Mouse (Mus musculus): ENCODE results near the gene Tmem33. TPM values are rescaled to one million over a fixed set of nuclear protein-coding genes. Genes with fewer than 3 reads are reported as not detected.

The Tmem33 gene
- polyA plus RNA-seq, 1 experiment from 2014 or later = 118 TPM

GRCm38 (mm10) chr5:67227261-67227660 is 33.1 kb upstream of the Tmem33 start:
- H3K9ac ChIP-seq = no peak overlapping the region
- no peaks in the 10 kb centered on the region for H3K36me3 ChIP-seq
- H3K9me3 ChIP-seq (replicated peaks) = no peaks in the 10 kb centered on the region
- no peak for ATAC-seq
- no peak overlapping the region for H3K4me2 ChIP-seq
- 0 out of 2 replicates have a peak, but pooled peaks cover 8% of the 10 kb centered on the region for H3K4me1 ChIP-seq
- 14% methylated on average over 11 of the region's 11 CpGs for WGBS (ENCODE audit: insufficient replicate concordance)
- H3K27me3 ChIP-seq (replicated peaks) = peaks cover 100% of the 10 kb centered on the region
- no peak overlapping the region for H3K27ac ChIP-seq
- H3K4me3 ChIP-seq = no peak overlapping the region

- H3K36me3 ChIP-seq = no peaks in the 10 kb centered on the region
- H3K9me3 ChIP-seq (replicated peaks) = no peaks in the 10 kb centered on the region
- ATAC-seq = no peak
- H3K4me2 ChIP-seq = no peak overlapping the region
- H3K27me3 ChIP-seq (replicated peaks) = peaks cover 100% of the 10 kb centered on the region
- H3K9ac ChIP-seq = no peak overlapping the region
- no peak overlapping the region for H3K27ac ChIP-seq
- 5% methylated on average over 15 of the region's 15 CpGs for WGBS (ENCODE audit: insufficient replicate concordance)
- no peak overlapping the region for H3K4me3 ChIP-seq
- 0 out of 2 replicates have a peak, but pooled peaks cover 8% of the 10 kb centered on the region for H3K4me1 ChIP-seq
Observed at GRCm38 (mm10) chr5:67227682-67228444, 32.5 kb upstream of the Tmem33 start.

- 0 out of 2 replicates have a peak, but pooled peaks cover 8% of the 10 kb centered on the region for H3K4me1 ChIP-seq
- H3K9me3 ChIP-seq (replicated peaks) = no peaks in the 10 kb centered on the region
- H3K4me3 ChIP-seq = no peak overlapping the region
- H3K27me3 ChIP-seq (replicated peaks) = peaks cover 77% of the 10 kb centered on the region
- H3K27ac ChIP-seq = no peak overlapping the region
- no peak for ATAC-seq
- H3K4me2 ChIP-seq = no peak overlapping the region
- WGBS (ENCODE audit: insufficient replicate concordance) = 46% methylated on average over 4 of the region's 4 CpGs
- H3K36me3 ChIP-seq = no peaks in the 10 kb centered on the region
- no peak overlapping the region for H3K9ac ChIP-seq
Observed at GRCm38 (mm10) chr5:67234682-67235081, 25.7 kb upstream of the Tmem33 start.

- ATAC-seq = no peak
- 32% methylated on average over 3 of the region's 3 CpGs for WGBS (ENCODE audit: insufficient replicate concordance)
- H3K4me3 ChIP-seq = no peak overlapping the region
- H3K36me3 ChIP-seq = no peaks in the 10 kb centered on the region
- no peak overlapping the region for H3K9ac ChIP-seq
- H3K9me3 ChIP-seq (replicated peaks) = no peaks in the 10 kb centered on the region
- no peak overlapping the region for H3K4me2 ChIP-seq
- peaks cover 77% of the 10 kb centered on the region for H3K27me3 ChIP-seq (replicated peaks)
- H3K4me1 ChIP-seq = 0 out of 2 replicates have a peak, but pooled peaks cover 7% of the 10 kb centered on the region
- no peak overlapping the region for H3K27ac ChIP-seq
Observed at GRCm38 (mm10) chr5:67235462-67235861, 24.9 kb upstream of the Tmem33 start.

- Histone ChIP-seq H3K9me3 (replicated peaks) (no peaks in the 10 kb centered on the region), H3K4me2 (no peak overlapping the region), H3K27ac (no peak overlapping the region), H3K27me3 (replicated peaks) (peaks cover 73% of the 10 kb centered on the region), H3K4me3 (no peak overlapping the region), H3K36me3 (no peaks in the 10 kb centered on the region), H3K9ac (no peak overlapping the region), H3K4me1 (no peaks in the 10 kb centered on the region)
- ATAC-seq = no peak
- WGBS (ENCODE audit: insufficient replicate concordance) = 82% methylated on average over 3 of the region's 3 CpGs
Observed at GRCm38 (mm10) chr5:67236601-67237000, 23.8 kb upstream of the Tmem33 start.

- Histone ChIP-seq H3K36me3 (no peaks in the 10 kb centered on the region), H3K4me2 (no peak overlapping the region), H3K9ac (no peak overlapping the region), H3K9me3 (replicated peaks) (no peaks in the 10 kb centered on the region), H3K27me3 (replicated peaks) (peaks cover 61% of the 10 kb centered on the region), H3K4me1 (no peaks in the 10 kb centered on the region; the same call in 1 of the 2 replicates), H3K4me3 (no peak overlapping the region), H3K27ac (no peak overlapping the region)
- WGBS (ENCODE audit: insufficient replicate concordance) = 2% methylated on average over 1 of the region's 1 CpGs
- ATAC-seq = no peak
Observed at GRCm38 (mm10) chr5:67238303-67238702, 22.1 kb upstream of the Tmem33 start.

GRCm38 (mm10) chr5:67241713-67242112 is 18.7 kb upstream of the Tmem33 start:
- Histone ChIP-seq H3K36me3 (no peaks in the 10 kb centered on the region), H3K4me2 (no peak overlapping the region), H3K4me1 (no peaks in the 10 kb centered on the region; the same call in 1 of the 2 replicates), H3K9me3 (replicated peaks) (no peaks in the 10 kb centered on the region), H3K4me3 (no peak overlapping the region), H3K27me3 (replicated peaks) (peaks cover 43% of the 10 kb centered on the region), H3K27ac (no peak overlapping the region), H3K9ac (no peak overlapping the region)
- ATAC-seq = no peak
- WGBS (ENCODE audit: insufficient replicate concordance) = 64% methylated on average over 6 of the region's 6 CpGs

- 83% methylated on average over 5 of the region's 5 CpGs for WGBS (ENCODE audit: insufficient replicate concordance)
- no peak overlapping the region for H3K27ac ChIP-seq
- no peaks in the 10 kb centered on the region for H3K36me3 ChIP-seq
- H3K4me2 ChIP-seq = no peak overlapping the region
- no peak overlapping the region for H3K9ac ChIP-seq
- H3K4me3 ChIP-seq = no peak overlapping the region
- H3K4me1 ChIP-seq = no peaks in the 10 kb centered on the region; the same call in 1 of the 2 replicates
- no peaks in the 10 kb centered on the region for H3K9me3 ChIP-seq (replicated peaks)
- ATAC-seq = no peak
- H3K27me3 ChIP-seq (replicated peaks) = peaks cover 49% of the 10 kb centered on the region
Observed at GRCm38 (mm10) chr5:67243231-67243630, 17.1 kb upstream of the Tmem33 start.

GRCm38 (mm10) chr5:67252261-67252660 is 8.1 kb upstream of the Tmem33 start:
- H3K4me3 ChIP-seq = no peak overlapping the region
- no peaks in the 10 kb centered on the region for H3K36me3 ChIP-seq
- H3K27me3 ChIP-seq (replicated peaks) = peaks cover 38% of the 10 kb centered on the region; the same call in 1 of the 2 replicates
- H3K4me1 ChIP-seq = no peaks in the 10 kb centered on the region
- WGBS (ENCODE audit: insufficient replicate concordance) = 58% methylated on average over 4 of the region's 4 CpGs
- H3K27ac ChIP-seq = no peak overlapping the region
- H3K9ac ChIP-seq = no peak overlapping the region
- no peak for ATAC-seq
- H3K9me3 ChIP-seq (replicated peaks) = no peaks in the 10 kb centered on the region
- H3K4me2 ChIP-seq = no peak overlapping the region

- Histone ChIP-seq H3K9me3 (replicated peaks) (no peaks in the 10 kb centered on the region), H3K4me1 (peaks cover 23% of the 10 kb centered on the region), H3K9ac (no peak overlapping the region), H3K36me3 (no peaks in the 10 kb centered on the region), H3K4me3 (no peak overlapping the region), H3K4me2 (no peak overlapping the region), H3K27me3 (replicated peaks) (peaks cover 30% of the 10 kb centered on the region; the same call in 1 of the 2 replicates), H3K27ac (no peak overlapping the region)
- WGBS (ENCODE audit: insufficient replicate concordance) = 57% methylated on average over 8 of the region's 8 CpGs
- no peak for ATAC-seq
Observed at GRCm38 (mm10) chr5:67255664-67256063, 4.7 kb upstream of the Tmem33 start.

- no peak overlapping the region for H3K4me2 ChIP-seq
- H3K27ac ChIP-seq = no peak overlapping the region
- no peaks in the 10 kb centered on the region for H3K9me3 ChIP-seq (replicated peaks)
- peaks cover 13% of the 10 kb centered on the region for H3K36me3 ChIP-seq
- H3K27me3 ChIP-seq (replicated peaks) = peaks cover 11% of the 10 kb centered on the region; the same call in 1 of the 2 replicates
- 78% methylated on average over 9 of the region's 9 CpGs for WGBS (ENCODE audit: insufficient replicate concordance)
- peaks cover 40% of the 10 kb centered on the region for H3K4me1 ChIP-seq
- H3K9ac ChIP-seq = no peak overlapping the region
- H3K4me3 ChIP-seq = no peak overlapping the region
- ATAC-seq = no peak
Observed at GRCm38 (mm10) chr5:67258473-67258872, 1.9 kb upstream of the Tmem33 start.

GRCm38 (mm10) chr5:67260159-67260530 is 220 bp upstream of the Tmem33 start:
- H3K27me3 ChIP-seq (replicated peaks) = peaks cover 8% of the 10 kb centered on the region; the same call in 1 of the 2 replicates
- peak overlapping the region; percentile 89 for H3K4me3 ChIP-seq
- H3K4me2 ChIP-seq = peak overlapping the region; percentile 78
- no peaks in the 10 kb centered on the region for H3K9me3 ChIP-seq (replicated peaks)
- H3K4me1 ChIP-seq = peaks cover 48% of the 10 kb centered on the region
- H3K9ac ChIP-seq = peak overlapping the region; percentile 72
- ATAC-seq = no peak
- under 1% methylated on average over 9 of the region's 9 CpGs for WGBS (ENCODE audit: insufficient replicate concordance)
- peaks cover 29% of the 10 kb centered on the region for H3K36me3 ChIP-seq
- peak overlapping the region; percentile 97 for H3K27ac ChIP-seq
